Mouse (Mus musculus) lung, postnatal 4 days (tissue): ENCODE data around the gene Tgtp1.
"Not testable (repeated sequence)": the region's sequence is repeated elsewhere in the genome, so short reads cannot be mapped to it uniquely, and the experiment has no call there.

ENCODE experiments used
- DNase-seq, 2 experiments: peaks; one replicate each; pipeline ENCODE4 v3.0.0; 2021

Tgtp1 gene

GRCm38 (mm10) chr11:48994018-48994417 lies at the start of gene Tgtp1:
TSS of gene Tgtp1 (minus strand) at chr11:48994172.
- not testable (repeated sequence) for DNase-seq

DNA sequence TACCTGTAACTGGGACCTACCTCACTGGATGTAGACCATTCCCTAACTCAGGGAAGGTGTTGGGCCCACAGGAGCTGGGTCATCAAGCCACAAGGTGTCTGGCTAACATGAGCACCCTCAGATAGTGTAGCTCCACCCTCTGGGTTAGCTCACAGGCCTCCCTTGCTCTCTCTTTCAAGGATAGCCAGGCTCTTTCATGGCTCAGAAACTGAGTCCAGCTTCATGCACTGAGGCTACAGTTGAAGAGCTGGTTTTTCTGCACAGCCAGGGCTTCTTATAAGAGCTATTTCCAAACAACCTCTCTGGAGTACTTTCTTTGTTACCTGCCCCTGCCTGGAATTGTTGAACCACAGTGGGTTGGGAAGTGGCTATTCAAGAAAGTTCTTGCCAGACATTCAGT lies 18.1 kb upstream of the Tgtp1 start:
- not testable (repeated sequence) for DNase-seq

- not testable (repeated sequence) for DNase-seq
These were observed 12.8 kb upstream of the Tgtp1 start for GRCm38 (mm10) chr11:49006785-49007184.

DNA sequence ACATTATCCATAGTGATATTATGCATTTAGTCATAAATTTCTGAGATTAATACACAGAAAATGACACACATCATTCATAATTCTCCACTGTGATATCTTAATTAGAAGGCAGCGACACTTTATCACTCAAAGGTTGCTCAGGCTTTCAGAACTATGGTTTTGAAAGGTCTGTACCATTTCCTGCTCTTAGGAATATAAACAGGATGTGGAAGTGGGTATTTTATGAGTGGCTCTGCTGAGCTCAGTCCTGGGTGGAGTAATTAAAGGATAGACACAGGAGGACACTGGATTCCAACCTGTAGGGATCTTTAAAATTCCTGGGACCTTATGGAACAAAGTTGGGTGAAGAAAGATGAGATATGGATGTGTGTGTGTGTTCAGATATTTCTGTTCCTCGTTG lies 12.3 kb upstream of the Tgtp1 start:
- not testable (repeated sequence) for DNase-seq

- DNase-seq: not testable (repeated sequence)
These were observed 6.4 kb upstream of the Tgtp1 start for GRCm38 (mm10) chr11:49000411-49000810.

DNA sequence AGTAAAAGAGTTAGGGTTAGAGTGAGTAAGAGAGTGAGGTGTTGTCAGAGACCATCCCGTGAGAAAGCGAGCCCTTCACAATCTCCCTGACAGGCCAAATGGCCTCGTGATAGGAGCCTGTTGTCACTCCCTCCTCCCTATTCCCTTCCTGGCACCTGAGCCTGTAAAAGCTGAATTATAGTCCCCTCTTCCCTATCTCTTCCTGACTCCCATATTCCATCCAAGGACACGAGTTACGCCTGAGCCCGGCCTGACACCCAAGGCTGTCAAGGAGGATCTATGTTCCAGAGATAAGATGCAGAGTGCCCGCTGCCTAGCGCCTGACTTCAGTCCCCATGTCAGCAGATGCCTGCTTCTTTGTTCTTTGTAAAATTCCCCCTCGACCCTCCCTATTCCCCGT lies 676 bp downstream of the Tgtp1 start:
- not testable (repeated sequence) for DNase-seq

GRCm38 (mm10) chr11:48991740-48992520 lies 2.0 kb downstream of the Tgtp1 start, which contains the start of gene Gm12185:
TSS of gene Gm12185 (minus strand) at chr11:48992226.
- DNase-seq: not testable (repeated sequence)

- not testable (repeated sequence) for DNase-seq
These were observed 4.0 kb downstream of the Tgtp1 start for GRCm38 (mm10) chr11:48989981-48990380.

DNA sequence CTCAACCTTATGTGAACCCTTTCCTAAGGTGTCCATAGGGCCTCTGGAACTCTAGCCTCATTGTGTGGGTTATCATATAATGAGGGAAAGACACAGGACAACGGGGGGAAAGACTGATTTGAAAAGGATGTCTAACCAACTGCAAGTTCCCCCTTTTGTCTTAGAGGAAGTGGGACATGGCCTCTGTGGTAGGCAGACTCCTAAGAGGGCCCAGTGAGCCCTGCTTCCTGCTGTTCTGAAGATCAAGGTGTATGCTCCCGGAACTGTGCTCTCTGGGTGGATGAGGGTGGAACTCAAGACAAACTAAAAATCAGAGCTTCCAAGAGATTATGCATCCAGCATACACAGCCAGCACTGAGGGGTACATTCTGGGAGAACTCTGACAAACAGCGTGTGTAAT lies 5.8 kb downstream of the Tgtp1 start:
- DNase-seq: not testable (repeated sequence)

- not testable (repeated sequence) for DNase-seq
These were observed 11.1 kb downstream of the Tgtp1 start for GRCm38 (mm10) chr11:48982848-48983247.

GRCm38 (mm10) chr11:48980052-48980451 lies 13.9 kb downstream of the Tgtp1 start:
- not testable (repeated sequence) for DNase-seq

DNA sequence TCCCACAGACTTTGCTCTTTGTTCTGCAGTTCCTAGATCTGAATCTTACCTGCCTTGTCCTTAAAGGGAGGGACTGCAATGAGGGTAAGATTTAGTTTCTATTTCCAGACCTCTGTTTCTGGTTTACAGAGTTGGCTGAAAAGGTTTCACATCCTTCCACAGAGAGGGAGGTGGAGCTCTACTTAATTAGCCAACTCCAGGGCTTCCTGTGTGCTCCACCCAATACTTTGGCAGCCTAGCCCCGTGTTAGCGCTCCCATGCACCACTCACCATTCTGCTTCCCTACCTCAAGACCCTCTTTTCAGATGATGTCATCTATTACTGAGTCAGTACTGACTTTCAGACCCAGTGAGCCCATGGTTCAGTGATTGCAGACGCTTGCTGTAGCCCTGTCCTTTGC lies 14.7 kb downstream of the Tgtp1 start, which contains the start of gene 9930111J21Rik1:
TSS of gene 9930111J21Rik1 (minus strand) at position 148 of the 400 bp plus-strand sequence.
- not testable (repeated sequence) for DNase-seq

GRCm38 (mm10) chr11:48978240-48978939 lies 15.6 kb downstream of the Tgtp1 start, which contains the start of gene Olfr56:
TSS of gene Olfr56 (plus strand) at chr11:48978889.
- DNase-seq: not testable (repeated sequence)

DNA sequence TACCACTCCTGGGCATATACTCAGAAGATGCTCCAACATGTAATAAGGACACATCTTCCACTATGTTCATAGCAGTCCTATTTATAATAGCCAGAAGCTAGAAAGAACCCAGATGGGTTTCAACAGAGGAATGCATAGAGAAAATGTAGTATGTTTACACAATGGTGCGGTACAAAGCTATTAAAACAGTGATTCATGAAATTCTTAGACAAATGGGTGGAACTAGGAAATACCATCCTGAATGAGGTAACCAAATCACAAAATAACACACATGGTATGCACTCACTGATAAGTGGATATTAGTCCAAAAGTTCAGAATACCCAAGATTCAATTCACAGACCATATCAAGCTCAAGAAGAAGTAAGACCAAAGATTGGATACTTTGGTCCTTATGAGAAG lies 19.3 kb downstream of the Tgtp1 start:
- not testable (repeated sequence) for DNase-seq

GRCm38 (mm10) chr11:48946090-48946489 lies 47.9 kb downstream of the Tgtp1 start, which contains the start of gene Psme2b:
TSS of gene Psme2b (minus strand) at chr11:48946190.
- DNase-seq: not testable (repeated sequence)

DNA sequence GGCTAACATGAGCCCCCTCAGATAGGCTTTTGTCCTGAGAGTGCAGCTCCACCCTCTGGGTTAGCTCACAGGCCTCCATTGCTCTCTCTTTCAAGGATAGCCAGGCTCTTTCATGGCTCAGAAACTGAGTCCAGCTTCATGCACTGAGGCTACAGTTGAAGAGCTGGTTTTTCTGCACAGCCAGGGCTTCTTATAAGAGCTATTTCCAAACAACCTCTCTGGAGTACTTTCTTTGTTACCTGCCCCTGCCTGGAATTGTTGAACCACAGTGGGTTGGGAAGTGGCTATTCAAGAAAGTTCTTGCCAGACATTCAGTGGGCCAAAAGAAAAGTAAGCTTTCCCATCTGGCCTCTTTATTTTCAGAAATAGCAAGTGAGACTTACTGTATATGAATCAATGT lies 54.7 kb downstream of the Tgtp1 start:
- not testable (repeated sequence) for DNase-seq
